Mouse (Mus musculus) right cerebral cortex, adult 2 months (tissue): ENCODE measurements around the gene Guca2a.

Experiments used
- DNase-seq, 2 experiments: peaks; one replicate each; pipeline ENCODE4 v3.0.0; 2021 to 2022; ENCODE audit warnings: low spot score in 2 of 2

Gene Guca2a

GRCm38 (mm10) chr4:119642666-119643065 lies 5.2 kb downstream of the Guca2a start:
- no peak for DNase-seq

GRCm38 (mm10) chr4:119657011-119657410 lies 19.5 kb downstream of the Guca2a start:
- no peak for DNase-seq

- DNase-seq, result no peak
These were observed 20.7 kb downstream of the Guca2a start for GRCm38 (mm10) chr4:119658246-119658645.

- DNase-seq, result no peak
These were observed 21.2 kb downstream of the Guca2a start, which contains the start of gene Guca2b for GRCm38 (mm10) chr4:119658731-119659130. Guca2b (minus strand) TSS chr4:119658954.

GRCm38 (mm10) chr4:119660007-119660406 lies 22.5 kb downstream of the Guca2a start:
- no peak for DNase-seq

- DNase-seq, result no peak
These were observed 24.6 kb downstream of the Guca2a start for GRCm38 (mm10) chr4:119662151-119662550.

GRCm38 (mm10) chr4:119662976-119663375 lies 25.5 kb downstream of the Guca2a start:
- DNase-seq, result peak; percentile 25 to 51

- DNase-seq, result no peak
These were observed 26.0 kb downstream of the Guca2a start for GRCm38 (mm10) chr4:119663409-119664095.

GRCm38 (mm10) chr4:119665166-119665565 lies 27.7 kb downstream of the Guca2a start:
- DNase-seq, result no peak

- DNase-seq, result no peak
These were observed 28.6 kb downstream of the Guca2a start for GRCm38 (mm10) chr4:119666116-119666515.

- DNase-seq, result peak in 1 of 2 experiments; percentile 46
These were observed 29.9 kb downstream of the Guca2a start for GRCm38 (mm10) chr4:119667454-119667853.

GRCm38 (mm10) chr4:119668185-119668584 lies 30.7 kb downstream of the Guca2a start:
- DNase-seq, result no peak

- DNase-seq, result no peak
These were observed 31.1 kb downstream of the Guca2a start for GRCm38 (mm10) chr4:119668596-119668995.

- no peak for DNase-seq
These were observed 32.1 kb downstream of the Guca2a start for GRCm38 (mm10) chr4:119669356-119670209.

- DNase-seq, result no peak
These were observed 32.7 kb downstream of the Guca2a start for GRCm38 (mm10) chr4:119670210-119670555.

- DNase-seq, result no peak
These were observed 33.2 kb downstream of the Guca2a start for GRCm38 (mm10) chr4:119670736-119671135.

- no peak for DNase-seq
These were observed 33.7 kb downstream of the Guca2a start for GRCm38 (mm10) chr4:119671164-119671563.

- peak in 1 of 2 experiments; percentile 40 for DNase-seq
These were observed 35.2 kb downstream of the Guca2a start for GRCm38 (mm10) chr4:119672685-119673084.

GRCm38 (mm10) chr4:119682596-119682995 lies 45.1 kb downstream of the Guca2a start:
- no peak for DNase-seq

- DNase-seq, result no peak
These were observed 48.2 kb downstream of the Guca2a start for GRCm38 (mm10) chr4:119685746-119686145.
